Mouse (Mus musculus) inflammation-experienced regulatory T-cells (primary cell): ENCODE results near the gene Gm10681. TPM values are rescaled to one million over a fixed set of nuclear protein-coding genes. Genes with fewer than 3 reads are reported as not detected.

ENCODE experiments used
- polyA plus RNA-seq, 2 experiments: library from polyadenylated mRNA; unstranded; fragments of 100-300 nt; shearing (Covaris generic); gene quantifications; one replicate each; pipeline ENCODE4 v1.2.1; 2017

The Gm10681 gene
- not detected for polyA plus RNA-seq

DNA sequence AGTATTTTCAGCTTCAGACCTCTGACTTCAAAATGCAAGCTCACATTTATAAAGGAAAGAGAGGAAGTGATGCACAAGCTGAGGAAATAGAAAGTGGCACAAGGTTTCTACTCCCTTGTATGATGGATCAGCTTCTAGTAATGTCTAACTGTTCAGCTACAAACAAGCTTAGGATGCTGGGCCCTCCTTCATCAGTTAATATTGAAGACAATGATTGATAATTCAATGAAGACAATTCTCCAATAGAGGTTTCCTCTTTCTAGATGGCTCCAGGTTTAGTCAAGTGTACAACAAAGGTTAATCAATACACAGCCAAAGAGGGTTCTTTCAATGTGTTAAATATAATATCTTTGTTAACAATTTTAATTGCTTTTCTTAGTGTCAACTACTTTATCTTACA lies at the start of gene Gm10681:
TSS of gene Gm10681 (minus strand) at position 101 of the 400 bp plus-strand sequence.

DNA sequence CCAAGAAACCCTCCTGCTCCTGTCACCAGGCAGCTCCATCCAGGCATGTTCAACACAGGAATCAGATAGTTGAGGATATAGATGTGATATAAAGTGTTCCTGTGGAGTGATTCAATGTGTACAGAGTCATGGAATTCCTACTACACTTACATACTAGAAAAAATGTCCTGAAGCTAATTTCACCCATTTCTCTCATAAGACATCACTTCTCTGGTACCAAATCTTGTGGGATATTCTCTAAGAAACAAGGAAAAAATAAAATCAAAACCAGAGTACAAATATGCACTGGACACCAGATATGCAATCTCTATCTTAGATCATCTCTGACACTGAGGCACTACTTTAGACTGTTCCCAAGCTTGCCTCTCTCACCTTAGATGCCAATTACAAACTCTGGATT lies 41.5 kb upstream of the Gm10681 start, which contains the start of gene Hsd3b5:
TSS of gene Hsd3b5 (minus strand) at position 101 of the 400 bp plus-strand sequence.

DNA sequence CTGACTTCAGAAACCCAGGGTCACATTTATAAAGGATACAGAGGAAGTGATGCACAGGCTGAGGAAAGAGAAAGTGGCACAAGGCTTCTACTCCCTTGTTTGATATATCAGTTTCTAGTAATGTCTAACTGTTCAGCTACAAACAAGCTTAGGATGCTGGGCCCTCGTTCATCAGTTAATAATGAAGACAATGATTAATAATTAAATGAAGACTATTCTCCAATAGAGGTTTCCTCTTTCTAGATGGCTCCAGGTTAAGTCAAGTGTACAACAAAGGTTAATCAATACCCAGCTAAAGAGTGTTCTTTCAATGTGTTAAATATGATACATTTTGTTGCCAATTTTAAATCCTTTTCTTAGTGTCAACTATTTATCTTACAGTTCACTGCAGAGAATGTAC lies 78.2 kb downstream of the Gm10681 start, which contains the start of gene Hsd3b4:
TSS of gene Hsd3b4 (minus strand) at position 101 of the 400 bp plus-strand sequence.

Other genes with a start within 250 kb of the Gm10681 start
- gene Phgdh, start 248.8 kb downstream of the Gm10681 start, polyA plus RNA-seq, result 100 to 1,000 TPM; 149 to 165 TPM
- 1 to 10 TPM in 1 of 2 experiments, under 1 TPM in 1; 0.42 to 1.2 TPM for gene Zfp697, start 206.3 kb downstream of the Gm10681 start, polyA plus RNA-seq
- 1 to 10 TPM in 1 of 2 experiments, not detected in 1; 1.2 TPM for gene Gm4450, start 131.7 kb downstream of the Gm10681 start, polyA plus RNA-seq
- gene Hsd3b4, start 78.3 kb downstream of the Gm10681 start, polyA plus RNA-seq, result not detected
- not detected for gene Hsd3b5, start 41.4 kb upstream of the Gm10681 start, polyA plus RNA-seq
- gene Hsd3b2, start 135.7 kb upstream of the Gm10681 start, polyA plus RNA-seq, result not detected
- gene Hsd3b3, start 174.3 kb upstream of the Gm10681 start, polyA plus RNA-seq, result under 1 TPM; 0.49 to 0.88 TPM
- under 1 TPM in 1 of 2 experiments, not detected in 1; 0.16 TPM for gene Hsd3b6, start 225.6 kb upstream of the Gm10681 start, polyA plus RNA-seq